Mouse (Mus musculus) cerebellum, adult 11-12 months (tissue): ENCODE results near the gene Cacna1c.

Source experiments
- DNase-seq: peaks from one replicate; pipeline ENCODE4 v3.0.0; 2022

Cacna1c gene

DNA sequence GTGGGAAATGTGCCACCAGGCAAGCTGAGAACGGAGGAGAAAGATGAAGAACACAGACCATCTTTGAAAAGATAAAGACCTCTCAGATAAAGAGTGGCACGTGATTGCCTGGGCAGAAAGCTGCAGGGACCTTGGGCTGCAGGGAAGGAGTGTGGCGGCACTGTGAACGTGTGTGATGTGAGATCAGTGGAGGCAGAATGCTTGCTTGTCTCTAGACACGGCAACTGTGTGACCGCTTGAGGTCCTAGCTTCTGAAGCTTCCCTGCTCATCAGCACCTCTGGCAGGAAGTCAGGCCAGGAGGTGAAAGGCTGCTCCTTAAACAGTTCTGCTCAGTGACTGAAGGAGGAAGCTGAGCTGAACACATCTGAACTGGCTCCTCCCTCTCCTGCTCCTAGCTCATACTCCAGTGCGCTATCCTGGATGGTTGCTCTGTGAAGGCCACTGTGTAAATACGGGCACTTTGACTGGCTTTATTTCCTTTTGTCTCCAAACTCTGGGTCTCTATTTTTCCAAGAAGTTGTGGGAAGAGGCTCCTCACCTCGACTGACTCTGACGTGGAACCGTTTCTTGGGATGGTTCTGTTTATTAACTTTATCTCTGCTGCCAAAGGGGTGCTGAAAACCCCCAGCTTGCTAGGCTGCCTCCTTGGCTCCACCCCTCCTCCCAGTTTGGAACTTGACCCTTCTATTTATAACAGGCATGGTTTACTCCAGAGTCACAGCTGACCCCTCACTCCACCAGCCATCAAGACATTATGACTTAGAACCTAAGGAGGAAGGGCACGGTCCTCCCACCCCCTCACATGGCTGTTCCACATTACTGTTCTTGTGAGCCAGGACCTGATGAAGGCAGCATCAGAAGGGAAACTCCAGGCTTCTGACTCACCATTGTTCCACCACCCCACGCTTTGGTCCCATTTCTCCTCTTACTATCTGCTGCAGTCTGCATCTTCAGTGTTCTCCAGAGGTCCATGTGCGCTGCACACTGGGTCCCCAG is 357.0 kb downstream of the Cacna1c start:
- no peak for DNase-seq

DNA sequence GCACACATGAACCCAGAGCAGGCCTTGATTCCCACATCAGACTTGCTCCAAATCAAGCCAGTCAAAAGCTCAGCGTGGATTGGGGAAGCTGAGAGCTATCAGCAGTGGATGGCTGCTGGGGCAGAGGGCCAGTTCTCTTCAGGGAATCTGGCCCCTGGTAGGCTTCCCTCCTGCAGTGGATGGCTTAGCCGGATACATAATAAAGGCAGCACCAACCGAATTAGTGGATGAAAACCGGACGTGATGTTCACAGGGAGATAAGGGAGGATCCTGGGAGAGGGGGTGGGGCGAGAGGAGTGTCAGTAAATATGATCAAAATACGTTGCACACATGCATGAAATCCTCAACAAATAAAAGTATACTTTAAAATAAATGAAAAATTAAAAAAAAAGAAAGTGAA is 359.5 kb downstream of the Cacna1c start:
- no peak for DNase-seq

DNA sequence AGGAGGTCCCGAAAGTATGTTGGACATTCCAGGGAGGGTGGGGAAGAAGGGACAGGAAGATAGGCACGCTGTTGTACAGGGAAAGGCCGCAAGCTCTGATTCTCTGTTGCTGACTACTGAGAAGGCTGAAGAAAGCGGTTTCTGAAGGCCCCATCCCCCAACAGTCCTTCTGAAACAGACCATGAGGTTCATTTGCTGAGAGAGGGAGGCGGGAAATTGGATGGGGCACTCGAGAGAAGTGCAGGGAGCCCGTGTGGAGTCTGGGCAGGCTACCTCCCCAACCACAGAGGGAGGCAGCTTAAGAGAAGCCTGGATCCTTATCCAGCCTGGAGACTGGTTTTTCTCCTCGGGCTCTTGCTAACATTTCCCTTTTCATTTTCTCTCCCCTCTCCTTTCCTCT is 362.2 kb downstream of the Cacna1c start:
- peak; percentile 43 for DNase-seq

DNA sequence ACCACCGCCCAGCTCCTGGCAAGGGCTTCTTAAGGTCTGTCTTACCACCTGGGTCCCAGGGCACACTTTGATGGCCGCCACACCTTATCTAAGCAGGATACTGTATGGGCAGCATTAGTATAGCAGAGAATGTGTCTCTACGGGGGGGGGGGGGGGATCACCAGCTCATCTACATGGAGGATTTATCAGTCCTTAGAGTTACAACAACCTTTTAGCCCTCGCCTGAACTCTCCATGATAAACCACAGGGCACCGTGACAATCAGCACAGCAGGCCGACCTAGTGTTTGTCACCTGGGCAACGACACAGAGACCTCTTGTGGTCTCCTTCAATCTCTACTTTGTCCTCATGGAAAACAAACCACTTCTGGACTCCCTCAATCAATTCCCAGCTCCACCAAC is 363.2 kb downstream of the Cacna1c start:
- no peak for DNase-seq

GRCm38 (mm10) chr6:118832616-118833015 is 363.6 kb downstream of the Cacna1c start:
- no peak for DNase-seq

- DNase-seq, result no peak
Measured at GRCm38 (mm10) chr6:118830851-118831250, 365.4 kb downstream of the Cacna1c start.

DNA sequence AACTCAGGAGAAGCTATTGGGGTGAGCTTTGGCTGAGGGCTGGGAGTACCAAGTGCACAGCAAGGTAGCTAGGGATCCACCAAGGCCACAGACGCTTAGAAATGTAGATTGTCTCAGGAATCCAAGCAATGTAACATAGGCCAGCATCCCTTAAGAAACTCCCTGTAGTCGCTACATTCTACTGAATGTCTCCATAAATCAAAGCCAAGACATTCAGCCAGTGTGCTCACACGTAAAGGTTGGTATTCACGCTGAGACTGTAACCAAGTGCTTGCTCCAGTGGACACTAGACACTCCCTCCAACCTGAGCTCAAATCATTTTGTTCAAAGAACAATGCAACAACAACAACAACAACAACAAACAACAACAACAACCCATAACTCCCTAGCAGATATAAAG is 368.0 kb downstream of the Cacna1c start:
- DNase-seq, result no peak

GRCm38 (mm10) chr6:118827560-118827959 is 368.7 kb downstream of the Cacna1c start:
- DNase-seq, result no peak

DNA sequence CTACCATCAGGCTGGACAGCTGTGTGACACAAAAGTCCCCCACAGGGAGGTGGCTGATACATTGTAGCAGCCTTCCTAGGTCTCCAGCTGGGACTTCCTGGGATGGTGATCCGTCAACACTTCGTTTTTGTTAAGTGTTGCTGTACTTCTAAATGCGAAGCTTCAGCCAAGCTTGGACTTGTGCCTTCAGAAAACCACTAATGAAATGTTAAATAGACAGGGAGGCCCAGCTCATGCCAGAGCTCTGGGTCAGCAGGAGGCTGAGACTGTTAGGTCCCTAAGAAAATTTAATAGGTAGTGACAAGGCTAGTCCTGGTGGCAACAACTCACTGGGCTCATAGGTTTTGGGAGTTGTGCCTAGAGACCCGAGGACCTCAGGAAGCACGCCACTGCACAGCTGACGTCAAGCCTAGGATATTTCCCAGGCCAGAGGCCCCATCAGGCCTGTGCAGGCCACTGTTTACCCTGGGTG is 370.8 kb downstream of the Cacna1c start:
- no peak for DNase-seq

- DNase-seq, result peak; percentile 70
Measured at GRCm38 (mm10) chr6:118821536-118821935, 374.7 kb downstream of the Cacna1c start.

- no peak for DNase-seq
Measured at GRCm38 (mm10) chr6:118819657-118820056, 376.6 kb downstream of the Cacna1c start.

DNA sequence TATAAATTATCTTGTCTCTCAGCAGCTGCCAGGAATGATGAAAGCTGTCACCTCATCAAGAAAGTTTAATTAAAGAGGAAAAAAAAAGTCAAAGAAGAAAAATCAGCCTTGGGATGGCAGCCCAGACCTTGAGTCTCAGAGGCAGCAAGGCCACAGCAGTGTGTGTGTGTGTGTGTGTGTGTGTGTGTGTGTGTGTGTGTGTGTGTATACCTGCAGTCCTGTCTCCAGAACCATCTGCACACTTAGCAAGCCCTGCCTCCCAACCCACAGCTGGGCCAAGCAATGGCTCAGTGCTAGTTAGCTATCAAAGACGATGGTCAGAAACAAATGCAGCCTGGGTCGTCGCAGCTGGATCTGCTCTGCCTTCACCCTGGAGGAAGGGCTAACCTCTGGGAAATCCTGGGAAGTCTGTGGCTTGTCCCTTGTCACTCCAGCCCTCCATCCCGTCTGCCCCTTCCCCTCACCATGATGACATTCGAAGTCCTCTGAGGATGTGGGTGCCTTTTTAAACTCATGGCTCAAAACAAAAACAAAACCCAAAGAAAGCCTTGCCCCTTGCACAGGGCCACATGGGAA is 378.2 kb downstream of the Cacna1c start:
- DNase-seq, result no peak

- no peak for DNase-seq
Measured at GRCm38 (mm10) chr6:118816253-118816652, 380.0 kb downstream of the Cacna1c start.

GRCm38 (mm10) chr6:118812556-118812955 is 383.7 kb downstream of the Cacna1c start:
- DNase-seq, result no peak

DNA sequence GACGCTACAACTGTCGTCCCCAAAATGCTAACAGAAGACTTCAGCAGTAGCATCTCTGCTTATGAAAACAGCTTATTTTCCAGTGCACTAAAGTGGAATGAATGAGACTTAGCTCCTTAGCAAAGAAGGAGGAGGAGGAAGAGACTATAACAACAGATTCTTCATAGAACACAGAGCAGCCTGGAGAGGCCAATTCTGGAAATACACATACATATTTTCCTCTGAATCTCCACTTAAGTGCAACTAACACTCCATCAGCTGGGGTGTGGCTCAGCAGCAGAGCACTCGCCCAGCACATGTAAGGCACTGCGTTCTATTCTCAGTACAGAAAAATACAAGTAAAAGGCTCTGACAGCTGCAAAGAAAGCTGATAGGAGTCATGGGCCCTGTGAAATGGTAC is 384.2 kb downstream of the Cacna1c start:
- no peak for DNase-seq

DNA sequence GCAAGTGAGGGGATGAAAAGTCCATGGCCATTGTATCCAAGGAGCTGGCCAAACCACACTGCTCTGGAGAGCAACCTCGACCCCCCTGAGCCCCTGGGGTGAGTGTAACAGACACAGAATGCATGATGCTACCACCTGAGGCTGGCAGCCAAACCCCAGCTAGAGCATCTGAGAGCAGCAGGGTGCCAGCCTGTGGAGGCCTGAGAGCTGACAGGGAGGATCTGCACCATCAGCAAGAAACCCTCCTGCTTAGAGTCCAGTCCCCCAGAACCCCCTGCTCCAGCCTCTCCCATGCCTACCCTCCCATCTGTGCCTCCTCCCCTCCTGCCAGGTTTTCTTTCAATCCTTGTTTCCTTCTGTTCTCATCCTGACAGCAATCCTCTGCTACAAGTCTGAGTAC is 385.4 kb downstream of the Cacna1c start:
- peak; percentile 67 for DNase-seq

GRCm38 (mm10) chr6:118805139-118805538 is 391.1 kb downstream of the Cacna1c start:
- DNase-seq, result no peak

DNA sequence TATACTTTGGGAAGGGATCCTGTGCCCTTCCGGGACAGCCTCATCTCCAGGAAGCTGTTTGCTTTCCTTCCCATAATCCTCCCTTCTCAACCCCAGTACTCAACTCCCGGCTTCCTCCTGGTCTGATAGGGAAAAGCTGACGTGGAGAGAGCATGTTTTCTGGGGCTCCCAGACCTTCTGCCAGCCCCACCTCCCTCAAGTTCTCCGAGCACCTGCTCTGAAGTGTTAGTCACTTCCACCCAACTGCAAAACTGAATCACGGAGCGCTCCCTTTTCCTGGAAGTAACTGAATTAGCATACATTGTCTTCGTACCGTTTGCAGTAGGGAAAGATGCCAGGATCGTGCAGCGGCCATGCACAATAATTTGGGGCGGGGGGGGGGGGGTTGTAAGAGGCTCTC is 393.9 kb downstream of the Cacna1c start:
- DNase-seq, result no peak

- no peak for DNase-seq
Measured at GRCm38 (mm10) chr6:118796393-118796792, 399.8 kb downstream of the Cacna1c start.

DNA sequence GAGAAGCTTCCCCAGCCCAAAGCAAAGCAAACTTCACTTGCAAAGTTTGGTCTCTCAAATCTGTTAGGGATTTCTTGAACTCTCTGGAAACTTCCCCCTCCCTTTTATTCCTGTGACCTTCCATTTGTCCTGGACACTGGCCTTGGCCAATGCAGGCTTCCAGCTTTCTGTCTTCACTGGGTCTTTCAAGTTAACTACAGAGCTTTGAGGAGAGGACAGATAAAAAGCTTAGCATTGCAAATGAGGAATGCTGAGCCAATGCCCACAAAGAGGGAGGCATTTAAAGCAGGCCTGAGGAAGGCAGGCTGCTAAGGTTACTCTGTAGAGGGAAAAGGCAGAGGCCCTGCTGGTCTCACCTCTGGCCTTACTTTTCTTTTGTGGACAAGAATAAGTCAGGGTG is 400.5 kb downstream of the Cacna1c start:
- no peak for DNase-seq

- peak; percentile 90 for DNase-seq
Measured at GRCm38 (mm10) chr6:118791921-118792368, 404.3 kb downstream of the Cacna1c start.

- DNase-seq, result no peak
Measured at GRCm38 (mm10) chr6:118787933-118788332, 408.3 kb downstream of the Cacna1c start.

DNA sequence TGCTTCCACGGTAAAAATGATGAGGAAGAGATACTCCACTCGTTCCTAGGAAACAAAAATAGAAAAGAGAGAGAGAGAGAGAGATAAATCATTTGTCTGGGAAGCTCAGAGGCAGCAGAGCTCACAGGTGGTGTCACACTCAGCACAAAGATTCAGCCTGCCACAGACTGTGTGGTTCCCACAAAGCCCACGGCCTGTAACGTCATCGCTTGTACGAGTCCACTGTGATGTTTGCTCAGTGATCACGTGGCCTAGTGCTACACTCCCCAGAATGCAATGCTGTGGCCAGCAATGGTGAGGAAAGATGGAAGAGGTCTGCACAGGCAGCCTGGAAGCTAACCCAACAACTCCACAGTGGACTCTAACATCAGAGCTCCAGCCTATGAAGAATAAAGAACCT is 415.9 kb downstream of the Cacna1c start:
- DNase-seq, result no peak

DNA sequence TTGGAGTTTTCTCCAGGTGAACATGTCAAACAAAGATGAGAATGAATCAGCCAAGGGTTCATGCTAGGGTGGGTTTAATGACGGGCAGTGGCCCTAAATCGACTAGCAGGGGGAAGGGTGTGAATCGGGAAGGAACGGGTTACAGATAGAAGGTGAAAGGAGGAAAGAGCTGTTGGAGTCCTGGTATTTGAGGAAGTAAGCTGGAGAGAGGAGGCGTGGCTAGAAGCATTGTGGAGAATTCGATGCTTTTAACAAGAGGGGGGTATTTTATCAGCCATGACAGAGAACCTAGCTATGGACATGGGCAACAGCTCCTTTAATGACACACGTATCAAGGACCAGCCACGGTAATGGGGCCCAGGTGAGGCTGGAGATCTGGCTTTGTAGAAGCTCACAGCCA is 417.0 kb downstream of the Cacna1c start:
- no peak for DNase-seq
